Mouse (Mus musculus): ENCODE measurements around the gene Dbx1.

- TF ChIP-seq CTCF (IDR thresholded peaks at IDR 0.05; ENCODE audit: insufficient read depth, low read depth, low read length) (no peak), POLR2A (IDR thresholded peaks at IDR 0.05; ENCODE audit: insufficient read depth, low read depth, low read length) (no peak)
These were observed 25.3 kb upstream of the Dbx1 start for GRCm38 (mm10) chr7:49661811-49662491.

All from olfactory bulb, adult 2 months (tissue).